Mouse (Mus musculus) liver, adult 2 months (tissue): ENCODE measurements around the gene Acsf2.

ENCODE experiments used
- CTCF ChIP-seq: fragments of 200-500 bp; IDR thresholded peaks from 2 replicates; pipeline ENCODE4 v1.5.1; 2011; ENCODE audit warnings: low read depth, low read length, control low read depth
- POLR2A ChIP-seq: fragments of 200-500 bp; IDR thresholded peaks from 2 replicates; pipeline ENCODE4 v1.6.1; 2011; ENCODE audit warnings: low read length, control low read depth; ENCODE audit not compliant: insufficient read depth; ENCODE audit errors: extremely low read depth

DNA sequence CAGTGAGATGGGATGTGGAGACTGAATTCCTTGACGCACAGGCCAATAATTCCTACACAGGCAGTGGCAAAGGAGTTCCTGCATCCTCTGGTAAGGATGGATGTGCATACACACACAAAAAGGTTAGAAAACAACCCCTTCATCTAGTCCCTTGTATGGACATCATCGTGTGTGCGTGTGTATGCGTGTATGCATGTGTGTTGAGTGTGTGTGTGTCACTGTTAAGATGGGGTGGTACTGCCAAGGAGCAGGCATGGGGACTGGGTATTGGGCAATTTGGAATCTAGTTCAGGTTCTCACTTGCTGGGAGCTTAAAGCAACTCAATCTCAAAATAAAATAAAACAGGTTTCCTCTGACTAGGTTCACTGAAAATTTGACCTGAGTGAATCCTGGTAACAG lies 44.8 kb upstream of the Acsf2 start:
- TF ChIP-seq POLR2A (no peak), CTCF (no peak)
